Comparison of ENCODE assay signal across 25 mouse cellular contexts in the genomic region with DNA sequence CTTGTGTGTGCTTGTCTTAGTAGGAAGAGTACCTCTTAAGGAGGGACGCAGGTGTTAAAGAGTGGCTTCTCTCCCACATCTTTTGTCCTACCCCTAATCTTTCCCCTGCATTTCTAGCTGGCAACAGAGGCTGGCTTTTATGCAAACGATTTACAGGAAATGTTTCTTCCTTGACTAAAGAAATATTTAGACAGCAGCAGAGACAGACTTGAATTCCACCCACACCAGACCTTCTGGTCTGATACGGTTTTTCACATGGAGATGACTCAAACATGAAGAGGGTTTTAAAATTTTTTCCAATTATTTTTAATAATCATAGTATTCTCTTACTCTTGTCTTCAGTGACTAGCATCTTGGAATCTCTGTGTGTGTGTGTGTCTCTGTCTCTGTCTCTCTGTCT.
"Had no signal": no experiment of that assay in that cellular context is flagged by ENCODE, and none has a peak within 500 bp of the region (broad histone marks: within the 10 kb centered on the region; RNA-seq: fewer than 3 reads in every experiment).

No protein-coding gene starts in this region.

- H3K36me3 ChIP-seq: intestine, embryonic 15.5 days; limb, embryonic 12.5 days; limb, embryonic 15.5 days; midbrain, embryonic 10.5 days; midbrain, embryonic 13.5 days; neural tube, embryonic 13.5 days had no signal

- DNase-seq: kidney, adult 2 months; kidney, postnatal 25 days; left cerebral cortex, postnatal 4 days; liver, postnatal 0 days; lung, embryonic 14.5 days; lung, postnatal 10 days; lung, postnatal 36 days; retina, postnatal 1 day; right cerebral cortex, postnatal 4 days; thymus, adult 2 months; thymus, postnatal 14 days; thymus, postnatal 4 days had no signal

- H3K9ac ChIP-seq: intestine, embryonic 15.5 days; limb, embryonic 12.5 days; limb, embryonic 15.5 days; liver, embryonic 14.5 days; liver, postnatal 0 days; lung, embryonic 14.5 days; midbrain, embryonic 13.5 days; neural tube, embryonic 13.5 days had no signal

- H3K27ac ChIP-seq: intestine, embryonic 15.5 days; kidney, postnatal 0 days; limb, embryonic 12.5 days; limb, embryonic 15.5 days; liver, embryonic 14.5 days; midbrain, embryonic 10.5 days; midbrain, embryonic 13.5 days; neural tube, embryonic 13.5 days; stomach, postnatal 0 days had no signal

- H3K4me1 ChIP-seq: intestine, embryonic 15.5 days; limb, embryonic 12.5 days; limb, embryonic 15.5 days; megakaryocyte, embryonic 14.5 days; midbrain, embryonic 10.5 days; midbrain, embryonic 13.5 days; neural tube, embryonic 13.5 days had no signal

- ATAC-seq: intestine, embryonic 15.5 days; liver, postnatal 0 days; midbrain, embryonic 13.5 days; midbrain, embryonic 16.5 days had no signal

- H3K4me2 ChIP-seq: intestine, embryonic 15.5 days; limb, embryonic 12.5 days; limb, embryonic 15.5 days; liver, embryonic 11.5 days; lung, embryonic 14.5 days; midbrain, embryonic 13.5 days; neural tube, embryonic 13.5 days had no signal

- H3K9me3 ChIP-seq: intestine, embryonic 15.5 days; limb, embryonic 12.5 days; limb, embryonic 15.5 days; megakaryocyte, embryonic 14.5 days; midbrain, embryonic 10.5 days; midbrain, embryonic 13.5 days; neural tube, embryonic 13.5 days had no signal

- H3K27me3 ChIP-seq: intestine, embryonic 15.5 days; limb, embryonic 12.5 days; limb, embryonic 15.5 days; megakaryocyte, embryonic 14.5 days; midbrain, embryonic 13.5 days; neural tube, embryonic 13.5 days had no signal

- H3K4me3 ChIP-seq: intestine, embryonic 15.5 days; limb, embryonic 12.5 days; limb, embryonic 15.5 days; megakaryocyte, embryonic 14.5 days; midbrain, embryonic 10.5 days; midbrain, embryonic 13.5 days; myocyte; neural tube, embryonic 13.5 days had no signal
